ENCODE assay signal across 20 mouse cellular contexts in genomic region chr3:105655031-105655585, GRCm38 (mm10). TPM values are rescaled to one million over a fixed set of nuclear protein-coding genes. Genes with fewer than 3 reads are reported as not detected.
DNase-seq lines count a peak whose midpoint lies in the region; ATAC-seq and TF ChIP-seq lines count a peak whose summit lies in the region.
"Had no signal": no experiment of that assay in that cellular context is flagged by ENCODE, and none has a peak within 500 bp of the region (broad histone marks: within the 10 kb centered on the region; RNA-seq: fewer than 3 reads in every experiment).

No protein-coding gene starts in this region.

- H3K4me1 ChIP-seq in heart, embryonic 11.5 days (ENCODE audit: control insufficient read depth, insufficient read depth, low read length) = no peaks in the 10 kb centered on the region
- no peaks in the 10 kb centered on the region for H3K4me1 ChIP-seq in intestine, embryonic 16.5 days (ENCODE audit: control insufficient read depth, insufficient read depth, low read length)
- peaks cover 10% of the 10 kb centered on the region for H3K4me1 ChIP-seq in cerebellum, adult 2 months (ENCODE audit: control insufficient read depth, insufficient read depth, low read length)
- no peaks in the 10 kb centered on the region for H3K4me1 ChIP-seq in forebrain, postnatal 0 days (ENCODE audit: insufficient read depth)
- H3K4me1 ChIP-seq: embryonic facial prominence, embryonic 10.5 days; forebrain, embryonic 13.5 days; heart, embryonic 15.5 days; hindbrain, embryonic 10.5 days; intestine, embryonic 15.5 days; kidney, embryonic 15.5 days had no signal

- no peak overlapping the region for H3K27ac ChIP-seq in heart, embryonic 11.5 days (ENCODE audit: low read depth, low read length)
- H3K27ac ChIP-seq in intestine, embryonic 16.5 days (ENCODE audit: low read length) = no peak overlapping the region
- H3K27ac ChIP-seq in cerebellum, adult 2 months (ENCODE audit: insufficient read depth, low read length) = no peak overlapping the region
- no peak overlapping the region for H3K27ac ChIP-seq in forebrain, postnatal 0 days (ENCODE audit: low read depth, low read length)
- H3K27ac ChIP-seq: embryonic facial prominence, embryonic 10.5 days; forebrain, embryonic 13.5 days; heart, embryonic 15.5 days; hindbrain, embryonic 10.5 days; hindbrain, embryonic 14.5 days; intestine, embryonic 15.5 days; kidney, embryonic 15.5 days had no signal

- H3K9me3 ChIP-seq in heart, embryonic 11.5 days (replicated peaks; ENCODE audit: control insufficient read depth, low read length) = 0 out of 2 replicates have a peak, but pooled peaks cover 3% of the 10 kb centered on the region
- no peaks in the 10 kb centered on the region for H3K9me3 ChIP-seq in intestine, embryonic 16.5 days (ENCODE audit: control insufficient read depth, low read length)
- H3K9me3 ChIP-seq in forebrain, postnatal 0 days (ENCODE audit: low read length) = no peaks in the 10 kb centered on the region
- H3K9me3 ChIP-seq: embryonic facial prominence, embryonic 10.5 days; forebrain, embryonic 13.5 days; heart, embryonic 15.5 days; hindbrain, embryonic 10.5 days; intestine, embryonic 15.5 days; kidney, embryonic 15.5 days had no signal

- no peak overlapping the region for H3K4me3 ChIP-seq in heart, embryonic 11.5 days (ENCODE audit: low read depth, low read length)
- H3K4me3 ChIP-seq in intestine, embryonic 16.5 days (ENCODE audit: low read length) = no peak overlapping the region
- no peak overlapping the region for H3K4me3 ChIP-seq in cerebellum, adult 2 months (replicated peaks; ENCODE audit: insufficient read depth, low read depth, low read length)
- no peak overlapping the region for H3K4me3 ChIP-seq in forebrain, postnatal 0 days (ENCODE audit: low read depth, low read length)
- H3K4me3 ChIP-seq: embryonic facial prominence, embryonic 10.5 days; forebrain, embryonic 13.5 days; heart, embryonic 15.5 days; hindbrain, embryonic 10.5 days; intestine, embryonic 15.5 days; kidney, embryonic 15.5 days had no signal

- H3K9ac ChIP-seq in heart, embryonic 11.5 days (ENCODE audit: low read depth, low read length) = no peak overlapping the region
- H3K9ac ChIP-seq in intestine, embryonic 16.5 days (ENCODE audit: low read depth, low read length) = no peak overlapping the region
- no peak overlapping the region for H3K9ac ChIP-seq in forebrain, postnatal 0 days
- H3K9ac ChIP-seq: forebrain, embryonic 13.5 days; heart, embryonic 15.5 days; hindbrain, embryonic 14.5 days; intestine, embryonic 15.5 days; kidney, embryonic 15.5 days had no signal

- H3K27me3 ChIP-seq in heart, embryonic 11.5 days (ENCODE audit: control insufficient read depth, insufficient read depth, low read length) = no peaks in the 10 kb centered on the region
- no peaks in the 10 kb centered on the region for H3K27me3 ChIP-seq in intestine, embryonic 16.5 days (replicated peaks; ENCODE audit: control insufficient read depth, insufficient read depth, low read length)
- H3K27me3 ChIP-seq in cerebellum, adult 2 months (ENCODE audit: control insufficient read depth, insufficient read depth, low read length) = no peaks in the 10 kb centered on the region
- no peaks in the 10 kb centered on the region for H3K27me3 ChIP-seq in forebrain, postnatal 0 days (ENCODE audit: insufficient read depth, low read length)
- H3K27me3 ChIP-seq: heart, embryonic 15.5 days; intestine, embryonic 15.5 days; kidney, embryonic 15.5 days had no signal

- WGBS in heart, embryonic 11.5 days (ENCODE audit: insufficient replicate concordance) = 85% methylated on average over 11 of the region's 11 CpGs
- WGBS in intestine, embryonic 16.5 days = 87% methylated on average over 11 of the region's 11 CpGs
- 96% methylated on average over 11 of the region's 11 CpGs for WGBS in cerebellum, adult 2 months
- WGBS in forebrain, postnatal 0 days = 96% methylated on average over 11 of the region's 11 CpGs

- no peak for TF ChIP-seq CTCF in cerebellum, adult 2 months (IDR thresholded peaks at IDR 0.05; ENCODE audit: borderline replicate concordance, insufficient read depth, low read depth, low read length)
- no peak for TF ChIP-seq CTCF in forebrain, postnatal 0 days (IDR thresholded peaks at IDR 0.05; ENCODE audit: low read depth)

- ATAC-seq in heart, embryonic 11.5 days (replicated peaks; ENCODE audit: insufficient number of reproducible peaks, low FRiP score, low TSS enrichment) = no peak
- ATAC-seq in intestine, embryonic 16.5 days = no peak
- ATAC-seq in forebrain, postnatal 0 days = no peak
- ATAC-seq: activated CD4-positive, CD25-positive, alpha-beta regulatory T cell, adult 4 months; forebrain, embryonic 13.5 days; intestine, embryonic 15.5 days had no signal

- H3K36me3 ChIP-seq in heart, embryonic 11.5 days (ENCODE audit: control insufficient read depth, insufficient read depth, low read length) = no peaks in the 10 kb centered on the region
- no peaks in the 10 kb centered on the region for H3K36me3 ChIP-seq in intestine, embryonic 16.5 days (ENCODE audit: control insufficient read depth, insufficient read depth, low read length)
- no peaks in the 10 kb centered on the region for H3K36me3 ChIP-seq in forebrain, postnatal 0 days (ENCODE audit: insufficient read depth)
- H3K36me3 ChIP-seq: embryonic facial prominence, embryonic 10.5 days; heart, embryonic 15.5 days; hindbrain, embryonic 10.5 days; intestine, embryonic 15.5 days; kidney, embryonic 15.5 days had no signal

- TF ChIP-seq POLR2A in cerebellum, adult 2 months (IDR thresholded peaks at IDR 0.05; ENCODE audit: borderline replicate concordance, insufficient read depth, low read length) = no peak

- no peak overlapping the region for H3K4me2 ChIP-seq in heart, embryonic 11.5 days
- no peak overlapping the region for H3K4me2 ChIP-seq in intestine, embryonic 16.5 days (ENCODE audit: low read depth, low read length)
- H3K4me2 ChIP-seq in forebrain, postnatal 0 days (ENCODE audit: low read depth) = no peak overlapping the region
- H3K4me2 ChIP-seq: forebrain, embryonic 13.5 days; heart, embryonic 15.5 days; hindbrain, embryonic 14.5 days; intestine, embryonic 15.5 days; kidney, embryonic 15.5 days had no signal

- DNase-seq in heart, adult 11 months = peak; percentile 92
- peak; percentile 42 for DNase-seq in gastrocnemius, postnatal 10 days
- DNase-seq in gastrocnemius, postnatal 4 days (ENCODE audit: low spot score in 2 of 2) = peak; percentile 25 to 38
- DNase-seq in heart, postnatal 25 days (ENCODE audit: low spot score) = peak; percentile 6
- no peak for DNase-seq in cerebellum, adult 2 months
- DNase-seq in forebrain, postnatal 0 days = no peak
- DNase-seq: adrenal gland, postnatal 14 days; cerebellum, adult 11-12 months; cerebellum, postnatal 10 days; kidney, adult 2 months had no signal

- intact Hi-C loops in heart, postnatal 25 days (cut with DNase I) = no loop called here

RNA-seq across cellular contexts. Expression of gene Ddx20, which starts 32.3 kb away (rescaled TPM):
- 23.6 and 28.0 TPM in 2 replicates for polyA plus RNA-seq in heart, embryonic 11.5 days (2014; fragmentation: Nextera tagmentation; extraction: Ambion mirVana)
- 1 to 10 TPM; 8.6 to 9.7 TPM for total RNA-seq in gastrocnemius, postnatal 10 days (2021)
- total RNA-seq in gastrocnemius, postnatal 4 days (2021) = 10 to 100 TPM; 12.3 to 15.1 TPM
- 10 to 100 TPM in 1 of 2 experiments, 1 to 10 TPM in 1; 9.0 to 10.2 TPM for total RNA-seq in heart, postnatal 25 days (2021)
- 33.7 and 35.3 TPM in 2 replicates for polyA plus RNA-seq in intestine, embryonic 16.5 days (2015; fragmentation: Nextera tagmentation; extraction: Ambion mirVana)
- polyA plus RNA-seq in cerebellum, adult 2 months (2012; rRNA removed) = 12.6 and 13.8 TPM in 2 replicates
- total RNA-seq in forebrain, postnatal 0 days (2014; rRNA removed) = 19.5 and 24.2 TPM in 2 replicates
- polyA plus RNA-seq in forebrain, postnatal 0 days (2015; fragmentation: Nextera tagmentation; extraction: Ambion mirVana) = 16.8 and 18.1 TPM in 2 replicates

RNA-seq across cellular contexts. Expression of gene Inka2, which starts 49.3 kb away (rescaled TPM):
- polyA plus RNA-seq in heart, embryonic 11.5 days (2014; fragmentation: Nextera tagmentation; extraction: Ambion mirVana) = 1.7 and 1.8 TPM in 2 replicates
- 10 to 100 TPM in 1 of 2 experiments, 1 to 10 TPM in 1; 9.7 to 14.6 TPM for total RNA-seq in gastrocnemius, postnatal 10 days (2021)
- 10 to 100 TPM; 28.5 to 29.0 TPM for total RNA-seq in gastrocnemius, postnatal 4 days (2021)
- 10 to 100 TPM; 18.8 to 25.7 TPM for total RNA-seq in heart, postnatal 25 days (2021)
- polyA plus RNA-seq in intestine, embryonic 16.5 days (2015; fragmentation: Nextera tagmentation; extraction: Ambion mirVana) = 1.6 and 1.7 TPM in 2 replicates
- 15.0 and 15.9 TPM in 2 replicates for polyA plus RNA-seq in cerebellum, adult 2 months (2012; rRNA removed)
- 6.9 and 7.2 TPM in 2 replicates for total RNA-seq in forebrain, postnatal 0 days (2014; rRNA removed)
- polyA plus RNA-seq in forebrain, postnatal 0 days (2015; fragmentation: Nextera tagmentation; extraction: Ambion mirVana) = 1.1 and 4.2 TPM in 2 replicates

Comparison
In these comparisons a context has a peak if more than half of its experiments do, and no peak if none do; other contexts are left out.
1. DNase-seq: peak in heart, adult 11 months (single experiment), gastrocnemius, postnatal 10 days (single experiment), gastrocnemius, postnatal 4 days (2 of 2) and heart, postnatal 25 days (single experiment); none in cerebellum, adult 2 months (0 of 2) and forebrain, postnatal 0 days (single experiment).